Mouse (Mus musculus): ENCODE measurements at regions not wholly inside any gene's neighbourhood (a gene's known extent, or its start where the extent isn't known, plus 50 kb on each side); places are given as distances from the start of the nearest gene placed in this dataset.
A peak's percentile ranks its signal among the peaks of the same experiment; 100 is the strongest.

- DNase-seq, result no peak
Observed at GRCm38 (mm10) chr10:66348398-66348797, 747.5 kb upstream of the Jmjd1c start.

GRCm38 (mm10) chr10:66351036-66351435 lies 744.9 kb upstream of the Jmjd1c start:
- DNase-seq, result no peak

- DNase-seq, result no peak
Observed at GRCm38 (mm10) chr10:66354072-66354471, 741.9 kb upstream of the Jmjd1c start.

- DNase-seq, result peak; percentile 31 to 43
Observed at GRCm38 (mm10) chr10:66354986-66355385, 740.9 kb upstream of the Jmjd1c start.

GRCm38 (mm10) chr10:66357736-66358135 lies 738.2 kb upstream of the Jmjd1c start:
- peak; percentile 94 to 98 for DNase-seq

- DNase-seq, result peak; percentile 81 to 82
Observed at GRCm38 (mm10) chr10:66370096-66370495, 725.8 kb upstream of the Jmjd1c start.

- DNase-seq, result no peak
Observed at GRCm38 (mm10) chr10:66371756-66372155, 724.2 kb upstream of the Jmjd1c start.
